Mouse (Mus musculus) lung, embryonic 14.5 days (tissue): Measurements from ENCODE around the gene 9430097D07Rik. TPM values are rescaled to one million over a fixed set of nuclear protein-coding genes. Genes with fewer than 3 reads are reported as not detected.

Experiments
- ATAC-seq: fragments of 200-750 bp; cut with Nextera tagmentation; 2 replicates; pipeline ENCODE4 v1.8.0; 2017; ENCODE audit warnings: mild to moderate bottlenecking, moderate TSS enrichment, moderate library complexity; ENCODE audit not compliant: insufficient read depth
- DNase-seq: peaks from one replicate; pipeline ENCODE4 v3.0.0-alpha.2; 2015
- H3K27ac ChIP-seq: fragments of 300-500 bp; sonication (generic); 2 replicates; pipeline ENCODE4 v1.5.1; 2014; ENCODE audit warnings: low read depth, mild to moderate bottlenecking, moderate library complexity
- H3K27me3 ChIP-seq: fragments of 300-500 bp; sonication (generic); 2 replicates; pipeline ENCODE4 v1.6.1; 2014; ENCODE audit warnings: low read length, control low read depth; ENCODE audit not compliant: insufficient read depth
- H3K36me3 ChIP-seq: fragments of 300-500 bp; sonication (generic); 2 replicates; pipeline ENCODE4 v1.6.1; 2014; ENCODE audit warnings: control low read depth; ENCODE audit not compliant: insufficient read depth
- H3K4me1 ChIP-seq: fragments of 300-500 bp; sonication (generic); 2 replicates; pipeline ENCODE4 v1.6.1; 2014; ENCODE audit warnings: antibody characterized with exemption, control low read depth; ENCODE audit not compliant: insufficient read depth
- H3K4me2 ChIP-seq: fragments of 300-500 bp; sonication (generic); 2 replicates; pipeline ENCODE4 v1.6.1; 2014; ENCODE audit warnings: mild to moderate bottlenecking
- H3K4me3 ChIP-seq: fragments of 300-500 bp; sonication (generic); 2 replicates; pipeline ENCODE4 v1.5.1; 2014; ENCODE audit warnings: low read depth, low read length
- H3K9ac ChIP-seq: fragments of 300-500 bp; sonication (generic); 2 replicates; pipeline ENCODE4 v1.6.1; 2014
- H3K9me3 ChIP-seq: fragments of 300-500 bp; sonication (generic); 2 replicates; pipeline ENCODE4 v1.6.1; 2016; ENCODE audit warnings: low read depth, low read length, control low read depth
- CTCF ChIP-seq: IDR thresholded peaks from 2 replicates; pipeline ENCODE4 v1.5.1; 2016; ENCODE audit warnings: antibody characterized with exemption, low read depth
- WGBS: fragments of 180-500 bp; shearing (Covaris S2); extraction: QIAGEN DNeasy Blood & Tissue Kit; methylation state at CpG from one replicate; pipeline ENCODE4 v1.1.7; 2014; 5-methylcytosine and 5-hydroxymethylcytosine counted together
- polyA plus RNA-seq: library from polyadenylated mRNA; unstranded; fragments of >200 nt; fragmentation: Nextera tagmentation; extraction: Ambion mirVana; gene quantifications from 2 replicates; pipeline ENCODE4 v1.2.1, GENCODE M21; 2014

The 9430097D07Rik gene
- polyA plus RNA-seq, 1 experiment from 2014 or later = not detected

GRCm38 (mm10) chr2:32535501-32535991, 39.9 kb downstream of the 9430097D07Rik start:
- Histone ChIP-seq H3K27me3 (no peaks in the 10 kb centered on the region), H3K4me3 (peak overlapping the region; percentile 91), H3K36me3 (no peaks in the 10 kb centered on the region), H3K9me3 (no peaks in the 10 kb centered on the region), H3K4me2 (peak overlapping the region; percentile 92), H3K27ac (peak overlapping the region; percentile 97), H3K9ac (peak overlapping the region; percentile 89), H3K4me1 (peaks cover 30% of the 10 kb centered on the region)
- ATAC-seq (peak; percentile 1; the same call in 1 of the 2 replicates), DNase-seq (peak; percentile 70)
- TF ChIP-seq CTCF = no peak
- under 1% methylated on average over 55 of the region's 56 CpGs for WGBS

DNA sequence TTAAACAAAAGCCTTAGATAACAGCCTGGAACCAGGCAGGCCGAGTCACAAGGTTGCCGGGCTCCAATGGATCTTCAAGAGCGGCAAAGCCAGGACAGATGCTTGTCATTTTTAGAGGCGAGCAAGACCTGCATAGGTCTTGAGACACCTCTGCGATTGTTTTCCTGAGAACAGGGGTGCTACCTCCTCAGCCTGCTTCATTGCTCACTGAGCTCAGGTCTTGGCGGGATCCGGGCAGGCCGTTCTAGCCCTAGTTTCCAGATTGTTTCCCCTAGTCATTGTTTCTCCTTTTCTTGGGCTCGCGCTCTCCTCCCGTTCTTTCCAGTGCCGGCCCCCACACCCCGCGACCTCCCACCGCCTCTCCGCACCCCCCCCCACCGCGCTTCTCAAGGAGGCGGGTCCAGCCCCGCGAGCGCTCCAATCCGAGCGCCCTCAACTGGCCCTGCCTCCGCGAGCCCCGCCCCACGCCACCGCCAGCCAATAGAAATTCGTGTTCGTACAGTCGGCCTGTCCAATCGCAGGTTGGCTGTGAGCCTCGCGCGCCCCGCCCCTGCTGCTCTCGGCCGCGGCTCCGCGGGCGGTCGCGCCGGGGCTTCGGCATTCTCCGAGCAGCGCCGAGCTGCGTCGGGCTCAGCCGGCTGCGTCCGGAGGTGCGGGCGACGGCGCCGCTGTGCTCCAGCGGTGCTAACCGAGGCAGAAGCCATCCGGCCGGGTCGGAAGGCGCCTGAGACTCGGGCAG, 40.6 kb downstream of the 9430097D07Rik start, which contains the start of gene Fam102a:
Fam102a (plus strand) TSS at position 600 of the 739 bp plus-strand sequence.
- DNase-seq (peak; percentile 99), ATAC-seq (peak; percentile 94)
- H3K9me3 ChIP-seq = no peaks in the 10 kb centered on the region
- H3K36me3 ChIP-seq = no peaks in the 10 kb centered on the region
- peak within 1 kb of the TSS; percentile 91 for H3K4me3 ChIP-seq
- WGBS = under 1% methylated on average over 67 of the region's 67 CpGs
- peak within 1 kb of the TSS; percentile 89 for H3K9ac ChIP-seq
- H3K27ac ChIP-seq = peak within 1 kb of the TSS; percentile 99
- no peaks in the 10 kb centered on the region for H3K27me3 ChIP-seq
- H3K4me1 ChIP-seq = peaks cover 28% of the 10 kb centered on the region
- peak within 1 kb of the TSS; percentile 92 for H3K4me2 ChIP-seq
- no peak for TF ChIP-seq CTCF

GRCm38 (mm10) chr2:32534061-32534732, 41.3 kb downstream of the 9430097D07Rik start:
- Histone ChIP-seq H3K36me3 (no peaks in the 10 kb centered on the region), H3K9ac (peak overlapping the region; percentile 44), H3K4me2 (peak overlapping the region; percentile 92), H3K4me3 (peak overlapping the region; percentile 91), H3K27ac (peak overlapping the region; percentile 99), H3K4me1 (peaks cover 24% of the 10 kb centered on the region), H3K9me3 (no peaks in the 10 kb centered on the region), H3K27me3 (no peaks in the 10 kb centered on the region)
- peak; percentile 26 for ATAC-seq
- TF ChIP-seq CTCF = no peak
- DNase-seq = peak; percentile 89
- 8% methylated on average over 13 of the region's 13 CpGs for WGBS

DNA sequence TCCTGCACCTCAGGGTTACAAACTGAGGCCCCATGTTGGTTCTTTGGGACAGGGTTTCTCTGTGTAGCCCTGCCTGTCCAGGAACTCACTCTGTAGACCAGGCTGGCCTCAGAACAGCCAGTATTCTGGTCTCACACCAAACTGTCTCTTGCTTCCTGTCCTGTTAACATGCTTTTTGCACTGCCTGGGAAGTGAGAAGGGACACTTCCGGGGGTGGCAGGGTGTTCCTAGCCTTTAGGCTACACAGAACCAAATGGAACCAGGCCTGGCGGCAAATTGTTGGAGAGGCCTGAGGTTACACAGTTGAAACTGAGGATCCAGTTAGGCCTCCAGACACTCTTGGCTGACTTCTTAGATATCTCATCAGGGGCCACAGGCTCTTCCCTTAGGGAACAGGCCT, 42.3 kb downstream of the 9430097D07Rik start:
- Histone ChIP-seq H3K4me2 (no peak overlapping the region), H3K9ac (no peak overlapping the region), H3K27me3 (no peaks in the 10 kb centered on the region), H3K4me1 (peaks cover 14% of the 10 kb centered on the region), H3K36me3 (no peaks in the 10 kb centered on the region), H3K9me3 (no peaks in the 10 kb centered on the region), H3K4me3 (no peak overlapping the region), H3K27ac (peak overlapping the region; percentile 99; the same call in 1 of the 2 replicates)
- no peak for ATAC-seq
- WGBS = 91% methylated on average over 2 of the region's 2 CpGs
- TF ChIP-seq CTCF = no peak
- DNase-seq = no peak

- no peaks in the 10 kb centered on the region for H3K36me3 ChIP-seq
- H3K4me3 ChIP-seq = no peak overlapping the region
- no peak overlapping the region for H3K9ac ChIP-seq
- H3K4me2 ChIP-seq = no peak overlapping the region
- WGBS = 73% methylated on average over 2 of the region's 2 CpGs
- DNase-seq (no peak), ATAC-seq (no peak)
- no peaks in the 10 kb centered on the region for H3K27me3 ChIP-seq
- H3K4me1 ChIP-seq = no peaks in the 10 kb centered on the region
- H3K9me3 ChIP-seq = no peaks in the 10 kb centered on the region
- no peak overlapping the region for H3K27ac ChIP-seq
- no peak for TF ChIP-seq CTCF
Observed at GRCm38 (mm10) chr2:32530479-32530878, 45.0 kb downstream of the 9430097D07Rik start.

DNA sequence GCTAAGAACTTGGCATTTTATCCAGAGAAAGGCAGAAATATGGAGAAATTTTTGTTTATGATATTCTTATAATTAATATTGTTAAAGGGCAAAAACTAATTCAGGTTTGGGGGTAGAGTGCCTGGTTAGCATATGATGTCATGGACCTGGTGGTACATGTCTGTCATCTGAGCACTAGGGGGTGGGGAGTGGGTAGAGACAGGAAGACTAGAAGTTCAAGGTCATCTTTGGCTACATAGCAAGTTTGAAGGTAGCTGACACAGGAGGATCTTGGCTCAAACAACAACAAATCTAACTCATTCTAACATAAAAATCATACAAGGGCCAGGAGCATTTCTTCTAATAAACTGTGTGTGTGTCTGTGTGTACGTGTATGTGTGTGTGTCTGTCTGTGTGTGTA, 47.2 kb downstream of the 9430097D07Rik start:
- no peaks in the 10 kb centered on the region for H3K4me1 ChIP-seq
- no peak overlapping the region for H3K4me3 ChIP-seq
- no peak for TF ChIP-seq CTCF
- H3K27ac ChIP-seq = no peak overlapping the region
- no peaks in the 10 kb centered on the region for H3K27me3 ChIP-seq
- H3K9ac ChIP-seq = no peak overlapping the region
- DNase-seq (no peak), ATAC-seq (no peak)
- no peaks in the 10 kb centered on the region for H3K9me3 ChIP-seq
- WGBS = 64% methylated on average over 1 of the region's 1 CpGs
- no peaks in the 10 kb centered on the region for H3K36me3 ChIP-seq
- H3K4me2 ChIP-seq = no peak overlapping the region

DNA sequence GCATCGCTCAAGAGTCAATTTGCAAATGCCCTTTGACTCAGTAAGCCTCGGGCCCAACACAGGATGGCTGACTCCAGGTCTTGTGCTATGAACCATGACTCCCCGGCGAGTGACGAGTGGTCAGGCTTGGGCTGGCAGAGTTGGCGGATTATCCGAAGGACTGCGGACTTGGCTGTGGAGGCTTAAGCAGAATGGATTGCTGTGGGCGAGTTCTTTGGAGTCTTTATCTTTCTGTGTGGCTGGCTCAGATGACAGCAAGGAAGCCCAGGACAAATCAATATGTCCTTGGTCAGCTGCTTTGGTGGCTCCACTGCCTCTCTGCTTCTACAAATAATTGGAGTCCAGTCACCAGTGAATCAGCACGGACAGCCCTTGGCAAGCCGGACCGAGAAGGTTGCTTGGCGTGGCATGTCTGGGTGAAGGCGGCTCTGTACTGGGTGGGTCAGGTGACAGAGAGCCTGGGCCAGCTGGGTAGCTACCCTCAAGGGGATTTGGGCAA, 48.0 kb downstream of the 9430097D07Rik start:
- H3K27me3 ChIP-seq = no peaks in the 10 kb centered on the region
- H3K27ac ChIP-seq = no peak overlapping the region
- no peak for ATAC-seq
- TF ChIP-seq CTCF = no peak
- no peaks in the 10 kb centered on the region for H3K9me3 ChIP-seq
- H3K4me1 ChIP-seq = no peaks in the 10 kb centered on the region
- WGBS = 81% methylated on average over 14 of the region's 14 CpGs
- no peak overlapping the region for H3K4me3 ChIP-seq
- no peak overlapping the region for H3K9ac ChIP-seq
- no peaks in the 10 kb centered on the region for H3K36me3 ChIP-seq
- H3K4me2 ChIP-seq = no peak overlapping the region
- no peak for DNase-seq
